ENCODE assay signal across 11 mouse cellular contexts in the genomic region with DNA sequence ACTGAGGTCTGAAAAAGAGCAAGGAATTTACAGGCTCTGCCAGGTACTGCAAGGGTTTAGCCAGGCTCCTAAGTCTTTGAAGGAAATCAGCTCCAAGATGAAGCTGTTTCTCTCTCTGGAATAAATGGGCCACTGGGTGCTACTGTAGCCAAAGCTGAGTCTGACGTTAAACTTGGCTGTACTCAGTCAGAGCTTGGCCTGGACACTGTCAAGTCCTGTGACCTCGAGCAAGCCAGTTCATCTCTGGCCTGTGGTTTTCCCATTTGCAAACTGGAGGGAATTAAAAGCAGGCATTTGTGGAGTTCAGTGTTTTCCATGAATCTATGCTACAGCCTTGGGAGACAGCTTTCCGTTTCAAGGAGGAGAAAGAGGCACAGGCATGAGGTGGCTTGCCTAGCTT.
A peak's percentile ranks its signal among the peaks of the same experiment; 100 is the strongest.
DNase-seq lines count a peak whose midpoint lies in the region; ATAC-seq lines count a peak whose summit lies in the region.
"Had no signal": no experiment of that assay in that cellular context is flagged by ENCODE, and none has a peak within 500 bp of the region (broad histone marks: within the 10 kb centered on the region; RNA-seq: fewer than 3 reads in every experiment).

No protein-coding gene starts in this region.

- no peaks in the 10 kb centered on the region for H3K27me3 ChIP-seq in kidney, embryonic 16.5 days (ENCODE audit: insufficient read depth, low read length)
- no peaks in the 10 kb centered on the region for H3K27me3 ChIP-seq in forebrain, embryonic 11.5 days (ENCODE audit: control insufficient read depth, insufficient read depth, low read length)
- H3K27me3 ChIP-seq in hindbrain, embryonic 10.5 days (ENCODE audit: insufficient read depth, poor library complexity, severe bottlenecking), result no peaks in the 10 kb centered on the region
- no peaks in the 10 kb centered on the region for H3K27me3 ChIP-seq in neural tube, embryonic 13.5 days

- DNase-seq in kidney, postnatal 10 days, result peak; percentile 26
- no peak for DNase-seq in forebrain, embryonic 11.5 days (ENCODE audit: low spot score)
- no peak for DNase-seq in hindbrain, embryonic 10.5 days (ENCODE audit: low spot score)
- DNase-seq in left cerebral cortex, adult 18-20 months (ENCODE audit: low spot score in 2 of 2), result no peak
- no peak for DNase-seq in left cerebral cortex, postnatal 14 days (ENCODE audit: low spot score in 2 of 2)
- DNase-seq: adrenal gland, postnatal 14 days; right cerebral cortex, postnatal 25 days had no signal

- H3K4me2 ChIP-seq in kidney, embryonic 16.5 days (replicated peaks; ENCODE audit: low read depth, low read length), result no peak overlapping the region
- H3K4me2 ChIP-seq in forebrain, embryonic 11.5 days (ENCODE audit: low read depth, low read length, severe bottlenecking), result peak overlapping the region; percentile 5; the same call in 1 of the 2 replicates
- peak overlapping the region; percentile 17; the same call in 1 of the 2 replicates for H3K4me2 ChIP-seq in neural tube, embryonic 13.5 days
- H3K4me2 ChIP-seq: liver, embryonic 11.5 days had no signal

- no peak overlapping the region for H3K27ac ChIP-seq in kidney, embryonic 16.5 days (ENCODE audit: low read length)
- peak overlapping the region; percentile 73 for H3K27ac ChIP-seq in forebrain, embryonic 11.5 days (ENCODE audit: low read depth, low read length)
- peak overlapping the region; percentile 82 for H3K27ac ChIP-seq in hindbrain, embryonic 10.5 days
- peak overlapping the region; percentile 92 for H3K27ac ChIP-seq in neural tube, embryonic 13.5 days (replicated peaks)

- peaks cover 12% of the 10 kb centered on the region for H3K4me1 ChIP-seq in kidney, embryonic 16.5 days (ENCODE audit: insufficient read depth, low read length)
- H3K4me1 ChIP-seq in forebrain, embryonic 11.5 days (replicated peaks; ENCODE audit: control insufficient read depth, insufficient read depth, low read length), result peaks cover 30% of the 10 kb centered on the region
- H3K4me1 ChIP-seq in hindbrain, embryonic 10.5 days (replicated peaks), result peaks cover 81% of the 10 kb centered on the region
- peaks cover 78% of the 10 kb centered on the region for H3K4me1 ChIP-seq in neural tube, embryonic 13.5 days (replicated peaks)

- H3K9me3 ChIP-seq in kidney, embryonic 16.5 days (ENCODE audit: low read length), result no peaks in the 10 kb centered on the region
- no peaks in the 10 kb centered on the region for H3K9me3 ChIP-seq in forebrain, embryonic 11.5 days (ENCODE audit: control insufficient read depth, low read length)
- no peaks in the 10 kb centered on the region for H3K9me3 ChIP-seq in hindbrain, embryonic 10.5 days
- H3K9me3 ChIP-seq in neural tube, embryonic 13.5 days, result no peaks in the 10 kb centered on the region

- no peak overlapping the region for H3K4me3 ChIP-seq in kidney, embryonic 16.5 days (ENCODE audit: low read length)
- H3K4me3 ChIP-seq in forebrain, embryonic 11.5 days (ENCODE audit: low read depth, low read length), result no peak overlapping the region
- H3K4me3 ChIP-seq in hindbrain, embryonic 10.5 days, result peak overlapping the region; percentile 20; the same call in 1 of the 2 replicates
- H3K4me3 ChIP-seq in neural tube, embryonic 13.5 days, result no peak overlapping the region

- no peak for ATAC-seq in kidney, embryonic 16.5 days (ENCODE audit: low FRiP score, low TSS enrichment)
- 0 out of 2 replicates have a peak, but pooled peaks have one; percentile 2 for ATAC-seq in forebrain, embryonic 11.5 days (replicated peaks; ENCODE audit: low FRiP score)
- ATAC-seq in neural tube, embryonic 13.5 days (ENCODE audit: low read depth), result 0 out of 2 replicates have a peak, but pooled peaks have one; percentile 3
- ATAC-seq in megakaryocyte, adult 5-6 weeks (ENCODE audit: poor library complexity, severe bottlenecking), result no peak

- H3K36me3 ChIP-seq in kidney, embryonic 16.5 days (ENCODE audit: insufficient read depth, low read length), result no peaks in the 10 kb centered on the region
- H3K36me3 ChIP-seq in forebrain, embryonic 11.5 days (ENCODE audit: control insufficient read depth, insufficient read depth, low read length), result no peaks in the 10 kb centered on the region
- peaks cover 12% of the 10 kb centered on the region for H3K36me3 ChIP-seq in hindbrain, embryonic 10.5 days
- H3K36me3 ChIP-seq in neural tube, embryonic 13.5 days, result no peaks in the 10 kb centered on the region

- WGBS in kidney, embryonic 16.5 days, result 77% methylated on average over 3 of the region's 3 CpGs
- 73% methylated on average over 3 of the region's 3 CpGs for WGBS in forebrain, embryonic 11.5 days
- 61% methylated on average over 3 of the region's 3 CpGs for WGBS in hindbrain, embryonic 10.5 days
- WGBS in neural tube, embryonic 13.5 days, result 41% methylated on average over 3 of the region's 3 CpGs

- no peak overlapping the region for H3K9ac ChIP-seq in kidney, embryonic 16.5 days (replicated peaks; ENCODE audit: low read length)
- H3K9ac ChIP-seq in forebrain, embryonic 11.5 days (ENCODE audit: low read length), result peak overlapping the region; percentile 4
- peak overlapping the region; percentile 52 for H3K9ac ChIP-seq in neural tube, embryonic 13.5 days

- intact Hi-C loops in left cerebral cortex, postnatal 14 days (cut with DNase I), result loop anchor here (5.0 kb wide), 1 partner anchor 103 kb away; no protein-coding TSS in a partner anchor

Comparison
In these comparisons a context has a peak if more than half of its experiments do, and no peak if none do; other contexts are left out.
1. ATAC-seq: peak in forebrain, embryonic 11.5 days (single experiment) and neural tube, embryonic 13.5 days (single experiment); none in kidney, embryonic 16.5 days (single experiment) and megakaryocyte, adult 5-6 weeks (single experiment).